Mouse (Mus musculus): ENCODE measurements around the gene Ccdc60. TPM values are rescaled to one million over a fixed set of nuclear protein-coding genes. Genes with fewer than 3 reads are reported as not detected.

The Ccdc60 gene
- polyA plus RNA-seq, 1 experiment from 2014 or later: 2.7 TPM

DNA sequence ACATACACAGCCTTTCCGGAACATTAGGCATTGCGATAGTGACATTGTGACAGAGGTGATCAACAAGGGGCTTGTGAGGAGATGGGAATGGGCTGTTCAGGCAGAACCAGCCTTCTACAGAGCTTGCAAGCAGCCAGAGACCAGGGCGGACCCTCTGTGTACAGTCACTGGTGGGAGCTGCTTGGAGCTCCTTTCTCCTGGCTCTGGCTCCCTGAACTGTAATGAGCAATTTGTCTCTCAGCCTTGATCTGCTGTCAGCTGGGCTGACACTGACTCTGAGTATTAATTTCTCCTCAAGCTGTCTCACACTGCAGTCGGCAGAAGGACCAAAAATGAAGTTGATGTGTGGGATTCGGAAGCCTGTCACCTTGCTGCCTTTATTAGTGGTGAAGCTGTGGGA is 28.4 kb downstream of the Ccdc60 start:
- no peaks in the 10 kb centered on the region for H3K4me1 ChIP-seq (ENCODE audit: control insufficient read depth, insufficient read depth, low read length)
- H3K4me3 ChIP-seq (replicated peaks; ENCODE audit: low read length): no peak overlapping the region
- no peak overlapping the region for H3K27ac ChIP-seq (ENCODE audit: low read length)
- H3K36me3 ChIP-seq (ENCODE audit: control insufficient read depth, insufficient read depth, low read length): no peaks in the 10 kb centered on the region
- no peaks in the 10 kb centered on the region; the same call in 1 of the 2 replicates for H3K9me3 ChIP-seq (replicated peaks; ENCODE audit: control insufficient read depth, low read length)
- ATAC-seq (ENCODE audit: insufficient read depth, low FRiP score): no peak
- WGBS: 76% methylated on average over 5 of the region's 5 CpGs
- no peak overlapping the region for H3K4me2 ChIP-seq (ENCODE audit: low read depth, low read length)
- no peaks in the 10 kb centered on the region for H3K27me3 ChIP-seq (ENCODE audit: control insufficient read depth, insufficient read depth, low read length)
- H3K9ac ChIP-seq (ENCODE audit: low read length): no peak overlapping the region

DNA sequence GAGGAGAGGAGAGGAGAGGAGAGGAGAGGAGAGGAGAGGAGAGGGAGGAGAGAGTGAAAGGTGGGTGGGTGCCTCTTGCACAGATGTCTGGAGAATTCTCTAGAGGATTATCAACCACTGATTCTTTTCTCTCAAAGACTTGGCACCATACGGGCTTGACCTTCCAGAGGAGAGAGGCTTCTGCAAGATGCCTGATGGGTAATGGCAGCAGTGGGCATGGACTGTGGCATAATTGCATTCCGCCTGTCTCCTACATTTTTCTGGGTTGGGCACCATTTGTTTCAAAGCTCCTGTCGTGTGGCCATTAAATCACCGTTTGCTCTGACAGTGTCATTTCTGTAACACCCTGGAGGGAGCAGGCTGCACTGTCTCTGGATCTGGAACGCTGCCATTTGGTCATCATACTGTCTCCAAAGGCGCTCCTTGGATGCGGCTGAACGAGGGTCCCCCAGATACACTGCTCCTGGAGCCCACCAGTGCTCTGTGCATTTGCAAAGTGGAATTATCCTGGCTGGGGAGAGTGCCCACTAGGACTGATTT is 30.4 kb downstream of the Ccdc60 start:
- no peaks in the 10 kb centered on the region for H3K36me3 ChIP-seq (ENCODE audit: control insufficient read depth, insufficient read depth, low read length)
- no peak overlapping the region for H3K9ac ChIP-seq (ENCODE audit: low read length)
- 57% methylated on average over 8 of the region's 8 CpGs for WGBS
- H3K4me1 ChIP-seq (ENCODE audit: control insufficient read depth, insufficient read depth, low read length): no peaks in the 10 kb centered on the region
- no peaks in the 10 kb centered on the region; the same call in 1 of the 2 replicates for H3K9me3 ChIP-seq (replicated peaks; ENCODE audit: control insufficient read depth, low read length)
- H3K4me2 ChIP-seq (ENCODE audit: low read depth, low read length): no peak overlapping the region
- ATAC-seq (ENCODE audit: insufficient read depth, low FRiP score): no peak
- H3K27ac ChIP-seq (ENCODE audit: low read length): no peak overlapping the region
- H3K4me3 ChIP-seq (replicated peaks; ENCODE audit: low read length): no peak overlapping the region
- H3K27me3 ChIP-seq (ENCODE audit: control insufficient read depth, insufficient read depth, low read length): no peaks in the 10 kb centered on the region

DNA sequence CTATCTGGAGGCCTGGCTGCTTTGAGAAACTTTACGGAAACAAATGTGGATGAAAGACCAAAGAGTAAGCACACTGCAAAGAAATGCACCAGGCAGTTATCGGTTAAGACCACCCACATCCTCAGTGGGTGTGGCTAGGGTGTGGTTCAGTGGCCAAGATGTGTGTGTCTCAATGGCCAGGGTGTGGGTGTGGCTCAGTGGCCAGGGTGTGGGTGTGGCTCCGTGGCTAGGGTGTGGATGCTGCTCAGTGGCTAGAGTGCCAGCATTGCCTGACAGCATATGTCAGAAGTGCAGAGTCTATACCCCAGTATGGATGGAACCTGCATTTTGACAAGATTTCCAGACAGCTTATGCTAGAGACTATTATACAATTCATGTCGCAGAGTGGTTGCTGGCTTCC is 34.9 kb downstream of the Ccdc60 start:
- WGBS: 68% methylated on average over 4 of the region's 4 CpGs
- Histone ChIP-seq H3K36me3 (ENCODE audit: control insufficient read depth, insufficient read depth, low read length) (no peaks in the 10 kb centered on the region), H3K4me1 (ENCODE audit: control insufficient read depth, insufficient read depth, low read length) (no peaks in the 10 kb centered on the region), H3K27ac (ENCODE audit: low read length) (no peak overlapping the region), H3K9ac (ENCODE audit: low read length) (no peak overlapping the region), H3K9me3 (replicated peaks; ENCODE audit: control insufficient read depth, low read length) (no peaks in the 10 kb centered on the region), H3K27me3 (ENCODE audit: control insufficient read depth, insufficient read depth, low read length) (no peaks in the 10 kb centered on the region), H3K4me2 (ENCODE audit: low read depth, low read length) (no peak overlapping the region), H3K4me3 (replicated peaks; ENCODE audit: low read length) (no peak overlapping the region)
- ATAC-seq (ENCODE audit: insufficient read depth, low FRiP score): no peak

DNA sequence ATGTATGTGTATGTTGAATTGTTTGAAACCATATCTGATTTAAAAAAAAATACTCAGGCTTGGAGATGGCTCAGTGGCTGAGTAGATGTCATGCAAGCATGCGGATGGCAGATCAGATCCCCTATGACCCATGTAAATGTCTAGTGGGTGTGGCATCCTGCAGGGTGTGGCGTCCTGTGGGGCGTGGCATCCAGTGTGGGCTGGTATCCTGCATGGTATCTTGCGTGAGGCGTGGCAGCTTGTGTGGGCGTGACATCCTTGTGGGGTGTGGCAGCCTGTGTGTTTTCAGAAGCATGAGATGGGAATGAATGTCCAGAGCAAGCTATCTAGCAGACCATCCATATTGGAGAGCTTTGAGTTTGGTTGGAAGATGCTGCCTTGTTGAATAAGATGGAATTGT is 36.6 kb downstream of the Ccdc60 start:
- H3K9me3 ChIP-seq (replicated peaks; ENCODE audit: control insufficient read depth, low read length): no peaks in the 10 kb centered on the region
- no peaks in the 10 kb centered on the region for H3K4me1 ChIP-seq (ENCODE audit: control insufficient read depth, insufficient read depth, low read length)
- no peaks in the 10 kb centered on the region for H3K27me3 ChIP-seq (ENCODE audit: control insufficient read depth, insufficient read depth, low read length)
- no peaks in the 10 kb centered on the region for H3K36me3 ChIP-seq (ENCODE audit: control insufficient read depth, insufficient read depth, low read length)
- no peak overlapping the region for H3K4me2 ChIP-seq (ENCODE audit: low read depth, low read length)
- no peak overlapping the region for H3K4me3 ChIP-seq (replicated peaks; ENCODE audit: low read length)
- no peak overlapping the region for H3K9ac ChIP-seq (ENCODE audit: low read length)
- ATAC-seq (ENCODE audit: insufficient read depth, low FRiP score): no peak
- 75% methylated on average over 6 of the region's 6 CpGs for WGBS
- H3K27ac ChIP-seq (ENCODE audit: low read length): no peak overlapping the region

DNA sequence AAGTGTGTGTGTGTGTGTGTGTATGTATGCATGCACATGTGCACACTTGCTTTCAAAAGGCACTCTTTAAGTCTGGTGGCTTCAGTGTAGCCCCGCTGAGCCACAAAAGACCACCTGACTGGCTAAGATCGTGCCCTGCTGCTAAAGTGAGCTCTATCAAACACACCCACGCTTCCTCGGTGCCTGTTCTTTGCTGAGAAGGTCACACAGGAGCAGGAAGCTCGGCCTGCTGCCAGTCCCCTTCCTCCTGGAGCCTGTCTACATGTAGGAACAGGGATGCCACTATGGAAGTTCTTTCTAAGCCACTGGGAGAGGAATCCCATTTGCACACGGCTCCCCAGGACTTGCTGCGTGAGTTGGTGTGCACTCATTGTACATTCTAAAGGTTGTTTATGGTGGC is 42.1 kb downstream of the Ccdc60 start:
- H3K4me3 ChIP-seq (replicated peaks; ENCODE audit: low read length): no peak overlapping the region
- H3K36me3 ChIP-seq (ENCODE audit: control insufficient read depth, insufficient read depth, low read length): no peaks in the 10 kb centered on the region
- no peak overlapping the region for H3K4me2 ChIP-seq (ENCODE audit: low read depth, low read length)
- no peaks in the 10 kb centered on the region for H3K9me3 ChIP-seq (replicated peaks; ENCODE audit: control insufficient read depth, low read length)
- ATAC-seq (ENCODE audit: insufficient read depth, low FRiP score): no peak
- no peaks in the 10 kb centered on the region for H3K27me3 ChIP-seq (ENCODE audit: control insufficient read depth, insufficient read depth, low read length)
- no peak overlapping the region for H3K27ac ChIP-seq (ENCODE audit: low read length)
- H3K4me1 ChIP-seq (ENCODE audit: control insufficient read depth, insufficient read depth, low read length): no peaks in the 10 kb centered on the region
- 69% methylated on average over 7 of the region's 7 CpGs for WGBS
- no peak overlapping the region for H3K9ac ChIP-seq (ENCODE audit: low read length)

DNA sequence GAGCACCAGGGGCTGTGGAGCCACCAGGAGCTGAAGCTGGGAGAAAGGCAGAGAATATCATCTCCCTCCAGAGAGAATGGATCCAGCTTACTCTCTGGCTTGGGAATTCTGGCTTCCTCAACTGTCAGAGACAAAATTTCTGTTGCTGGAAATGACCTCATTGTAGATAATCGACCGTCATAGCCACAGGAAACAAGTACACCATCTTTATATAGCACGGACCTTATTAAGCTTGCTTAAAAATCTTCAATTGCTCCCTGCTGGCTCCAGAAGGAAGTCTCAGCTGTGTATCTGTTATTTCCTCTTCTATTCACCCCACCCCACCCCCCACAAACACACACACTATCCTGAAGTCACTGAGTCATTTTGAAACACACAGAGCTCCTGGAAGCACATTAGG is 44.3 kb downstream of the Ccdc60 start:
- Histone ChIP-seq H3K36me3 (ENCODE audit: control insufficient read depth, insufficient read depth, low read length) (no peaks in the 10 kb centered on the region), H3K9me3 (replicated peaks; ENCODE audit: control insufficient read depth, low read length) (no peaks in the 10 kb centered on the region), H3K9ac (ENCODE audit: low read length) (no peak overlapping the region), H3K27me3 (ENCODE audit: control insufficient read depth, insufficient read depth, low read length) (no peaks in the 10 kb centered on the region), H3K4me1 (ENCODE audit: control insufficient read depth, insufficient read depth, low read length) (no peaks in the 10 kb centered on the region), H3K4me3 (replicated peaks; ENCODE audit: low read length) (no peak overlapping the region), H3K4me2 (ENCODE audit: low read depth, low read length) (no peak overlapping the region), H3K27ac (ENCODE audit: low read length) (no peak overlapping the region)
- no peak for ATAC-seq (ENCODE audit: insufficient read depth, low FRiP score)
- 60% methylated on average over 3 of the region's 3 CpGs for WGBS

DNA sequence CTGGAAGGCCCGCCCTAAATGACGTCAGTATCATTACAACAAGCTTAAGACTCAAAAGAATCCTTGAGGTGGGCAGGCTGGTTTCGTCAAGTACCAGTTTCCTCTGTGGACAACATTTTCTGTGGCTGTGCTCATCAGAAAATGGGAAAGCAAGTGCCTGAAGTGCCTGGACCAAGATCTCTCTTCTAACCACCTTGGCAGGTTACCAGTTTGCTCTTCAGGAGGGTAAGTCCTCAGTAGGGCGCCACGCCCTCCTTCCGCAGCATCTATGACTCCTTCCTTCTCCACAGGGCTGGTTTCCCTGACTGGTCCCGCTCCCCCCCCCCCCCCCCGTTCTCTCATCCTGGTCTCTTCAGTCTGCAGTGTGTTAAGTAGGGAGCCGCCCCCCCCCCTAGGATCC is 45.2 kb downstream of the Ccdc60 start:
- no peak overlapping the region for H3K27ac ChIP-seq (ENCODE audit: low read length)
- no peak overlapping the region for H3K4me3 ChIP-seq (replicated peaks; ENCODE audit: low read length)
- H3K4me2 ChIP-seq (ENCODE audit: low read depth, low read length): no peak overlapping the region
- H3K9ac ChIP-seq (ENCODE audit: low read length): no peak overlapping the region
- ATAC-seq (ENCODE audit: insufficient read depth, low FRiP score): peak; percentile 44; the same call in 1 of the 2 replicates
- no peaks in the 10 kb centered on the region for H3K4me1 ChIP-seq (ENCODE audit: control insufficient read depth, insufficient read depth, low read length)
- H3K9me3 ChIP-seq (replicated peaks; ENCODE audit: control insufficient read depth, low read length): no peaks in the 10 kb centered on the region
- no peaks in the 10 kb centered on the region for H3K36me3 ChIP-seq (ENCODE audit: control insufficient read depth, insufficient read depth, low read length)
- no peaks in the 10 kb centered on the region for H3K27me3 ChIP-seq (ENCODE audit: control insufficient read depth, insufficient read depth, low read length)
- 75% methylated on average over 7 of the region's 9 CpGs for WGBS

DNA sequence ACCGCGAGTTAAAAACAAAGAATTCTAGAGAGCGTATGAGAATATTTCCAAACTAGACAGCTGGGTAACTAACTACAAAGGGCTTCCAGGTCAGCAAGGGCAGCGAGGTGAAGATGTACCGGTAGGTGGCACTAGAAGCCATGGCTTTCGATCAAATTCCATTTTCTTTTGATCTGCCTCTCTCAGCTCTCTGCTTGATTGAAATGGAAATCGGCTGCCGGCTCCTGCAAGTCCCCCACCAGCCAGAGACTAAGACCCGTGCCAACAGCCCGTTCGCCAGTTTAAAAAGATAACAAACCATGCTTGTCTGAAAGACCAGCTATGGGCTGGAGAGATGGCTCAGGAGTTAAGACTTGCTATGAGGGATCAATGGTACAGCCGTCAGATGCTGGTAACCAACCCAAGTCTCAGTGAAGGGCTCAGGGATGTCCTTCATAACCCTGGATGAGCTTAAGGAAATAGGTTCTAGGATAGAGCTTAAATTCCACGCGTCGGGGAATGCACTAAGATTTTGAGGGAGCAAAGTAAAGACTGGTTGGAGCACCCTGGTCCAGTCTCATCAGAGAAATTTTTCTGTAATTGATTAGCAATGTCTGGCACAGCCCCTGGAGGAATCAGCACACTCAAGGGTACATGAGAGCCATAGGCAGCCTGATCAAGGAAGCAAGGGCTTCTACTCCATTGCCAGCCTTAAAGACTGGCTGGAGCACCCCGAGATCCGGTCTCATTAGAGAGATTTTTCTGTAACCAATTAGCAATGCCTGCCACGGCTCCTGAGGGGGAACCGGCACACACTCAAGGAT is 56.7 kb downstream of the Ccdc60 start:
- peak overlapping the region; percentile 15; the same call in 1 of the 2 replicates for H3K4me3 ChIP-seq (replicated peaks; ENCODE audit: low read length)
- no peaks in the 10 kb centered on the region for H3K27me3 ChIP-seq (ENCODE audit: control insufficient read depth, insufficient read depth, low read length)
- 27% methylated on average over 19 of the region's 19 CpGs for WGBS
- H3K4me1 ChIP-seq (ENCODE audit: control insufficient read depth, insufficient read depth, low read length): no peaks in the 10 kb centered on the region
- no peak overlapping the region for H3K9ac ChIP-seq (ENCODE audit: low read length)
- H3K27ac ChIP-seq (ENCODE audit: low read length): no peak overlapping the region
- H3K9me3 ChIP-seq (replicated peaks; ENCODE audit: control insufficient read depth, low read length): no peaks in the 10 kb centered on the region
- no peaks in the 10 kb centered on the region for H3K36me3 ChIP-seq (ENCODE audit: control insufficient read depth, insufficient read depth, low read length)
- H3K4me2 ChIP-seq (ENCODE audit: low read depth, low read length): peak overlapping the region; percentile 40; the same call in 1 of the 2 replicates
- no peak for ATAC-seq (ENCODE audit: insufficient read depth, low FRiP score)

DNA sequence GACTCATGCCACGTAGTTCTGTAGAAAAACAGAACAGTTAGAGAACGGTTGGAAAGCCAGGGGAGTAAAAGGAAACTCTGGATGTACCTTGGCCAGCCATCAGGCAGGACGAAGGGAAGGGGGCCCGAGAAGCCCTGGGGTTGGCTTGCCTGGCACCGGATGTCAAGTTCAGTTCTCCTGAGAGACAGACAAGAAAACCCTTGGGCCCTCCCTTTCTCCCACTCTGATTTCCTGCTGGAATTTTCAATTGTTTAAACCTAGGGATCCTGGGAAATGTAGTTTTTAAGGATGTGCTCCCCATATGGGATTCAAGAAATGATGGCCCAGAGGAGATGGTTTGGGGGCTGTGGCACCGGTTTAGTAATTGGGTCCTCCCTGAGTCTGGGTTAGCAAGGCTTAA is 60.4 kb downstream of the Ccdc60 start:
- Histone ChIP-seq H3K9me3 (replicated peaks; ENCODE audit: control insufficient read depth, low read length) (no peaks in the 10 kb centered on the region), H3K27me3 (ENCODE audit: control insufficient read depth, insufficient read depth, low read length) (no peaks in the 10 kb centered on the region), H3K27ac (ENCODE audit: low read length) (no peak overlapping the region), H3K4me3 (replicated peaks; ENCODE audit: low read length) (no peak overlapping the region), H3K4me2 (ENCODE audit: low read depth, low read length) (no peak overlapping the region), H3K36me3 (ENCODE audit: control insufficient read depth, insufficient read depth, low read length) (no peaks in the 10 kb centered on the region), H3K4me1 (ENCODE audit: control insufficient read depth, insufficient read depth, low read length) (no peaks in the 10 kb centered on the region), H3K9ac (ENCODE audit: low read length) (no peak overlapping the region)
- no peak for ATAC-seq (ENCODE audit: insufficient read depth, low FRiP score)
- 80% methylated on average over 6 of the region's 6 CpGs for WGBS

All from stomach, embryonic 16.5 days (tissue).